Mouse (Mus musculus) liver, embryonic 11.5 days (tissue): ENCODE results near the gene Qrfpr. TPM values are rescaled to one million over a fixed set of nuclear protein-coding genes. Genes with fewer than 3 reads are reported as not detected.

Experiments used
- polyA plus RNA-seq: library from polyadenylated mRNA; unstranded; fragments of >200 nt; fragmentation: Nextera tagmentation; extraction: Ambion mirVana; gene quantifications from 2 replicates; pipeline ENCODE4 v1.2.1, GENCODE M21; 2014

Qrfpr gene
- polyA plus RNA-seq, 1 experiment from 2014 or later = not detected

Other genes starting within 250 kb of the Qrfpr start
- 28.3 and 28.9 TPM in 2 replicates for gene Mccc1, start 221.6 kb downstream of the Qrfpr start, polyA plus RNA-seq
- not detected in 2 replicates for gene Ccdc144b, start 168.8 kb downstream of the Qrfpr start, polyA plus RNA-seq
- 68.7 and 71.1 TPM in 2 replicates for gene Acad9, start 156.3 kb downstream of the Qrfpr start, polyA plus RNA-seq
- gene D3Ertd254e, start 71.3 kb downstream of the Qrfpr start, polyA plus RNA-seq = 4.0 and 4.2 TPM in 2 replicates